Mouse (Mus musculus): Measurements from ENCODE around the gene Rnf114.

The Rnf114 gene

DNA sequence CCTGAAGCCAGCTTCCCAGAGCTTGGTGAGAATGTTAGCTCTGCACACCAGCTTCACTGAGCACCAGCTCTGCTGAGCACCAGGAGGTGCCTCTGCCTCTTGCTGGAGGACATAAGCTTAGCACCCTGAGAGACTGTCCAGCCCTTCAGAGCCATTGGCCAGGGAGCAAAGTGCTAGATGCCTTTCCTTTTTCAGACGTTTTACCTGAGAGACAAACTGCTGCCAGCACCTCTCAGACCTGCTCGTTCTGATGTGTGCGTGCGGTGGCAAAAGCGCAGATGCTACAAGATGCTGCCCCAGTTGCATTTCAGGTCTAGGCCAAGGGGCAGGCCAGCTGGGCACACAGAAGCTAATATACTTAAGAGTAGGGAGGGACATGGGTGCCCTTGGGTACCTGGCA, 16.8 kb upstream of the Rnf114 start:
- no peak for DNase-seq

DNA sequence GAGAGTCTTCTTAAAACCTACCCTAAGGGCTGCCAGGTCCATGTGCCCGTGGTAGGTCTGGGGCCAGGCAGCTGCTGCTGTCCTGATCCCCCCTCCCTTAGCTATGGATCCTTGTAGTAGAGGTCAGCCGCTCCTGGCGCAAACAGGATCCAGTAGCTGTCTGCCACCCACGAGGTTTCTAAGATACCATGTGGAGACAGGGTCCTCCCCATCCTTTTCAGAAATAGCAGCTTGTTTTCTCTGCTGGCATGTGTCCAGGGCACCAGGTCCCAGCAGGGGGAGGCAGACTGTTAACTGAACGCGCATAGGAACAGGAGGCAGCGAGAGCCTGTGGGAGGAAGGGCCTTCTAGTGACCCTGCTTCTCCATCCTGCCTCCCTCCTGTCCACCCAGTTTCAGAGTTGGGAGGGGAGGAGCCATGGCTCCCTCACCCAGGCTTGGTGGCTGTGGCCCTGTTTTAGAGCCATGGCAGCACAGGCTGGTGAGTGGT, 16.2 kb upstream of the Rnf114 start:
- no peak for DNase-seq

DNA sequence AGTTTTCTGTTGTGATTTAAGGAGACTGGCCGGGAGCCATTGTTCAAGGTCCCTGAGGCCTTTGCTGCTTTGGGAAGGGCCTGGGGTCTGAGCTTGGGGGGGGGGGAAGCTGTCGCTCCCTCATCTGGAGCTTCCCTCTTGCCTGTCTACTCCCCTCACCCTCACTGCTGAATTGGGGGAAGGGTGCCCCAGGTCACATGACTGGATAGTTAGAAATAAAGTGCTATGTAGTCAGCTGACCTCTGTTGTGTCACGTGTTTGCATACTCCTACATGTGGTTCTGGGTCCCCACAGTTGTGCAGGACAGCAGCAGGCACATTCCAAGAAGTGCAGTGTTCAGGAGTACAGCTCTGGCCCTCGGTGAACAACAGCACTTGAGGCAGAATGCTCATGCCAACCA, 15.7 kb upstream of the Rnf114 start:
- no peak for DNase-seq

DNA sequence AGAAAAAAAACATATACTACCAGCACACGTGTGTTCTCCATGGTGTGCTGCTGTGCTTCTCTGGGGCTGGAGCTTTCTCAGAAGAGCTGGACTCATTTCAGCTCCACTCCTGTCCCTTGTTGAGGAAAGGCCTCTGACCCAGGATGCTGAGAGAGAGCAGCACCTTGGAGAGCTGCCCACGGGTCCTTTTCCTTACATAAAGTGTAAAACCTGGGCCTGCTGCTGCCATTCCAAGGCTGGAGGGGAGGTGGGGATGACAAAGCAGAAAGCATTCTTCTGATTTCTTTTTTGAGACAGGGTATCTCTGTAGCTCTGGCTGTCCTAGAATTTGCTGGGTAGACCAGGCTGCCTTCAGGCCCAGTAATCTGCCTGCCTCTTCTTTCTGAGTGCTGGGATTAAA, 14.3 kb upstream of the Rnf114 start:
- no peak for DNase-seq

DNA sequence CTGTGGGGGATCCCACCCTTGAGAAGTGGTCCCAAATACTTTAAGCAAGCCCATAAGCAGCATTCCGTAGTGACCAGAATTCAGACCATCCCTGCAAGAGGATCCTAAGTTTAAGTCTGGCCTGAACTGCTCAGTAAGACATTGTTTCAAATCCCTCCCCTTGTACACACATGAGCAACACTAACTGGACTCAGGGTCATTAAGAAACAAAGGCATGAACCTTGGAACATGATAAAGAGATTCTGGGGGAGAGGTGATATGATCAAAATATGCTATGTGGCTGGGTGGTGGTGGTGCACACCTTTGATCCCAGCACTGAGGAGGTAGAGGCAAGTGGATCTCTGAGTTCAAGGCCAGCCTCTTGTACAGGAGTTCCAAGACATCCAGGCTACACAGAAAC, 12.9 kb upstream of the Rnf114 start:
- no peak for DNase-seq

DNA sequence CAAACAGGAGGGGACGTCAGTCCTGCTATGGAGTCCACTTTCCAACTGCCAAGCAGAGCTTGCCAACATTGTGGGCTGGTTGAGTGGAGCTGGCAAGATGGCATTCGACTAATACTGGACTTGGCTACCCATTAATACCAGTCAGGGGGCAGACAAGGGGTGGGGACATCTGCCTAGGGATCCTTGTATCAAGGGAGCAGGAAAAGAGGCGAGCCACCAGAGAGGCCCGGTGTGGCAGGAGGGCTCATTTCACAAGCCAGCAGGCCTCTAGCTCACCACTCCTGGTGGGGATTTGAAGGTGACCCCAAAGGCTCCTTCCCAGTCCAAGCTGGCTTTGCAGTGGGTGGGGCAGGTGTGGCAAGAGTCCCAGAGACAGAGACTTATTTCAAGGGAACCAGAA, 9.8 kb upstream of the Rnf114 start:
- DNase-seq = no peak

DNA sequence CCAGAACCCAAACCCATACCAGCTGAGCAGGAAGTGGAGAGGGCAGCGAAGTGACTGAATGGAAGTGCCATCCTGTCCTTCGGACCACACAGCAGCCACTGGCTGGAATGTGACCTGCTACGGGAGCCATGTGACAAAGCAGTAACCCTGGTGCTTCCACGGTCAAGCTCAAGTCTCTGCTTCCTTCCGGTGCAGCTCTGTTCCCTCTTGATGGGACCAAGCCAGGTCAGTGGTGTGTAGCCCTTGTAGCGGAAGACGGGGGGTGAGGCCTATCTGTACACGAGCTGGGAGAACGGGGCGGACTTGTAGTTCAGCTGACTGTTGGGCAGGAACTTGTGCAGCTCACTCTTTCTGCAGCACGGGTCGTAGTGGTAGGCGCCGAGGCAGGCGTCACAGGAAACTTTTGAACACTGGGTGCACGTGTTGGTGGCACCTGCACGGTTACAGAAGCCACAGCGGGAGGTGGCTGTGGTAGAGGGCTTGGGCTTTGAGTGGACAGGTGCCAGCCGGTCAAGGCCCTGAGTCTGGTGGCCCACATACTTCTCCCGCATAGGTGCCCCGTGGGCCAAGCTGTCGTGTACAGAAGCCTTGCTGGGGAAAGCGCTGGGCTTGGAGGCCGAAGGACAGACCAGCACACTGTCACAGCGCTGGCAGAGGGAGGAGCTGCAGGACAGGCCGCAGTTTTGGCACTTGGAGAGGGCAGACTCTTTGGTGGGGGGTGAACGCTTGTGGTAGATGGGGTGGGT, 9.2 kb upstream of the Rnf114 start:
- DNase-seq = no peak

DNA sequence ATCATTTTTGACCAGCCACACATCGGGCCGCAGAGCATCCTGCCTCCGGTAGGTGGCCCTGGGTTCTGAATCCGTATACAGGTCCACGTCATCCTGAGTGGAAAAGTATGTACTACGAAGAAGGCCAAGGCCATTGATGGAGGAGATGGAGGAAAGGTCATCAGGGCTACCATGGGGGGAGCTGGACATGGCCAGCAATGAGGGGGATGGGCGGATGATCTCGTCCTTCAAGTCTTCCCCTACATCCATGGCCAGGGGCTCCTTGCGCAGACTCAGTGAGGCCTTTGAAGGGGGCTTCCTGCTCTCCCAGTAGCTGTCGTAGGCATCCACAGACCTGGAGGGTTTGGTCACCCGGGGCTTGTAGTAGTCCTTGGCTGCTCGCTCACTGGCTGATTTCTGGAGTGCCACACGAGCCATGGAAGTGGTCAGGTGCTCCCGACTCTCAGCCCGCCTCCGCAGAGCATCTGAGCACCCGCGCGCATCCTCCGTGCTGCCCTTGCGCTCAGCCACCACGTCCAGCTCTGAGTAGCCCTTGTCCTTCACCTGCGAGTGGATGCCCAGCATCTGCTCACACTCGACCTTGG, 8.5 kb upstream of the Rnf114 start:
- DNase-seq = no peak

DNA sequence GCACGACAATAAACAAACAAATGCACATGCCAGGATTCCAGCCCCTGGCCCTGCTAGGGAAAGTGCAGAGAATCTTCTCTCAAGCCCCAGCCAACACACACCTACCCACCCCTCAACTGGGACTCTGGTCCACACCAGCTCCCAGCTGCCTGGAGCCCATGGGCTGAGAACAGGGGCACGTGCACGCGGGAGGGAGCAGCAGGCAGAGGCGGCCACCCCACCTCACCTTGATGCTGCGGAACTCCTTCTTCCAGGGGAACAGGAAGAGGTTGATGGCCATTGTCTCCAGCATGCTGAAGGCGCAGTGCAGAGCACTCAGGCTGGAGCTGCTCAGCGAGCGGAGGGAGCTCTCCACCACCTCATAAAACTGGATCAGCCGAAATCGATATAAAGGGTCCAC, 7.5 kb upstream of the Rnf114 start:
- no peak for DNase-seq

DNA sequence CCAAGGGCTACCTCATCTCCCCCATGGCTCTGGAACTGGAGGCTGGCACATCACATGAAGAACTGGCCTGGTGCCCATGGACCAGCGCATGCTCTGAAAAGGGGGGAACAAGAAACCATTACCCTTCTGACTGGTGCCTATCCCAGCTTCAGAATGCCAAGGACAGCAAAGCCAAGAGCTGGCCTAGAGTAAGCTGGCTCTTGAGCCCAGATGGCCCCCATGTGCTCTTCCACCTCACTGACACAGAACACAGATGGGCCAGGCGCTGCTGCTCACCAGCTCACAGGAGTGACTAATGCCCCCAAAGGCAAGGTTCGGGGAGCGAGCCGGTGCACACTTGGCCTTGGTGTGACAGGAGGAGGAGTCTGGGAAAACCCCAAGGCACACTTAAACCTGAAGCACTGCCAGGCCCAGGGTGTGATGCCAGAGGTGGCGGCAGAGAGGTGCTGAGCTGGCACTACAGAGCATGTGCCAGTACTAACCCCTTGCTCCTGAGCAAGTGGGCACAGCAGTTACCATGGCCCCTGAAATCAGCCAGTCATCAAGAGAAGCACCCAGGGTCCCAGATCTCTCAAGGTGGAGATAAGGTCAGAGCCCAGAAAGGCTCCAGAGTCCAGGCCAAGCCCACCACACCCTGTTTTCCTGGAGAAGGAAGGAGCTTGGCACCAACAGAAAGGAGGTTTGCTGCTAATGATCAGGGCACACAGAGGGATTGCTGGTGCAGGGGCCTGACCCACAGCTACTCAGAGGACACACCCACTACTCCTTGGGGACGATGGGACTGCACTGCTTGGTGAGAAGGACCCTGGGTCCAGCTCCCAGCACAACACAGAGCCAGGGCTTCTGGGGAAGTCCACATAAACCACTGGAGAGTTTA, 6.7 kb upstream of the Rnf114 start:
- no peak for DNase-seq

DNA sequence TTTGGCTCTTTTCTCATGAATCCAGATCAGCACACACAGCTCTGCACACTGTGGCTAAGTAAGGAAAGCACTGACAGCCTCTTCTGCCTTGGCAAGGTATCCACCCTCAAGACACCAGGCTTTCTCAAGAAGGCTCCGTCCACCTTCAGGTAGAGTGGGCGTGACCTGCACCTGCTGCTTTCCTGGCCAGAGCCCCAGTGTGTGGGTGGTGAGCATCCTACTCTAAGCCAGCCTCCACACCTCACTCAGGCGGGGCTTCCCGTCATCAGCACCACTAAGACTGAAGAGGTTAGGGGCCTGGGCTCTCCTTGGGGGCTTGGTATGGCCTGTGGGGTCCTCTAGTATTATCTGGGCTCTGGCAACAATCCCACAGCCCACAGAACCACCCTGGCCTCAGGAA, 5.9 kb upstream of the Rnf114 start:
- no peak for DNase-seq

DNA sequence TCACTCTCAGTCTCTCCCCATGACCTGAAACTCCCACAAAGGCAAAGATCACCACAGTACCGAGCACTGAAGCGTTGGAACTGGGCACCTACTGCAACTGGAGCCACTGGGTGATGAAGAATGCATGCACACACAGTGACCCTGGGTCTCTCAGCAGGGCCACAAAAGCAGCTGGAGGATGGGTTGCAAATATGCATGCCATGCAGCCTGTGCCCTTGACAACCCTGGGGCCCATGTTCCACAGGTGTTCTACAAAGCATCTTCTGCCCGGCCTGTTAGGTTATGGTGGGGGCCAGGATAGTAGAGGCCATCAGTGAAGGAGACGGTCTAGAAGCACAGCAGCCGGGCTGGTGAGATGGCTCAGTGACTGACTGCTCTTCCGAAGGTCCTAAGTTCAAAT, 4.9 kb upstream of the Rnf114 start:
- no peak for DNase-seq

DNA sequence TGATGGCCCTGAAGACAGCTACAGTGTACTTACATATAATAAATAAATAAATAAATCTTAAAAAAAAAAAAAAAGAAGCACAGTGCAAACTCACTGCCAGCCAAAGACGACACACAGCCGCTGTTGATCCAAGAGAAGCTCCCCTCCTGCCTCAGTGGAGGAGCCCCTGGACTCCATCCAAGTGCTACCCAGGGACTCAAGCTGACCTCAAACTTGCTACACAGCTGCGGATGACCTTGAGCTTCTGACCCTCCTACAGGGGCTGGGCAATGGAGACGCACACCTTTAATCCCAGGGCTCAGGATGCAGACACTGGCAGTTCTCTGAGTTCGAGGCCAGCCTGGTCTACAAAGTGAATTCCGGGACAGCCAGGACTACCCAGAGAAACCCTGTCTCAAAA, 4.5 kb upstream of the Rnf114 start:
- DNase-seq = no peak

DNA sequence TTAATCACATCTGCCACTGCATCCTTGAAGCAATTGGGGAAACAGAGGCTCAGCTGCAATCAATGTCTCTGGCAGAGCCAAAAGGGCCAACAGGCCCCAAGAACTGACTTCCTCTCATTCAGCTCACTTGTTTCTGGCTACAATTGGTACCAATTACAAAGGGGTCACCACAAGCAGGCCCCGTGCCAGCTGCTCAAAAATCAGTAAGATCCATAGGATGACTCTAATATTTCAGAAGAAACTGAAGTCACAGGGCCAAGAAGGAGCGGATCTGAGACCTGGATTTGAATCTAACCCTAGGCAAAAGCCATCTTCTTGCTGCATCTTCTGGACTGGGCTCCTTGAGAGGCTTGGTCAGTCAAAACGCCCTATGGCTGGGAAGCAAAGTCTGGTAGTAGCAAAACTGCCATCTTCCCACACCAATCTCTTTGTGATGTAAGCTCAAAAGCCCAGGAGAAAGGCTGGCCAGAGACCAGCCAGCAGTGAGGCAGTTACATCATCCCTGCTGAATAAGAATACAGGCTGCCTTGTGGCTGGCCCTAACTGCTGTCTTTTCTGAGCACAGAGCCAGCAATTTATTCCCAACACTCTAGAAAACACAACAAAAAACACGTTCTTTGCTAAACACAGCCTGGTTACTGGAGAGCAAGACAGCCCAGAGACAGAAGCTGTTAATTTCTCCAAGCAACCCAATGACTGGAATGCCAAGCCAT, 1.5 kb upstream of the Rnf114 start:
- DNase-seq = no peak

DNA sequence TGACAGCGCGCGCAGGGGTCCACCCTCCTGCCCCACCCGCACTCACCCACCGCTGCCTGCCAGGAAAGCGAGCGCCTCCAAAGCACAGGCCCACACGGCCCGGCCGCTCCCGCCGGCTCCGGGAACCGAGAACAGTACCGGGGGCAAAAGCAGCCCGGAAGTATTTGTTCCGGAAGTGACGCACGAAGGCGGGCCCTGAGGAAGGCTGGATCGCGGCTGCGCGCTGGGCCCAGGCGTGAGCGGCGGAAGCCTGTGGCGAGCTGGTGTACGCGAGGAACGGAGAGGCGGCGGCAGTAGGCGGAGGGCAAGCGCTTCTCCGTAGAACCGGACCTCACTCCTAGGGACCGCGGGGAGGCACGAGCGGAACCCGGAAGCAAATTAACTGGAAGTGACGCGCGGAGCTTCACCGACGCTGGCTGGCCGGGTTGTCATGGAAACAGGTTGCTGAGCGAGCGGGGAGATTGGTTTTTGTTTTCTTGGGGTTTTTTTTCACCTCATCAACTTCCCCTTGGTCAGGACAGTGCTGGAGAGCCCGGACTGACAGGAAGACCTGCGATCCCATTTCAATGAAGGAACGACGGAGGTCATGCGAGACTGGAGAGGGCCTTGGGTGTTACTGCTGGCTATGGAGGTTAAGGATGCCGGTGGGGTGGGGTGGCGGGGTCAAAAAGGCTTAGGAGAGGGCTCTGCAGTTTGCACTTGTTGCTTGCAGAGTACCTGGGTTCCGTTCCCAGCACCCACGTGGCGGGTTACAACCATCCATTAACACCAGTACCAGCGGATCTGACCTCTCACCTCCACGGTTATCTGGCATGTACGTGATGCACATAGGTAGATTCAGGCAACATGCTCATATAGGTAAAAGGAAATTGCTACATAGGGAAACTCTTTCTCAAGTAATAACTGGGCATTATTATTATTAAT, 530 bp downstream of the Rnf114 start, which contains the start of gene Spata2:
Gene Spata2, minus strand, starts transcription at position 175 of the 924 bp plus-strand sequence.
- DNase-seq = peak; percentile 90 to 95

DNA sequence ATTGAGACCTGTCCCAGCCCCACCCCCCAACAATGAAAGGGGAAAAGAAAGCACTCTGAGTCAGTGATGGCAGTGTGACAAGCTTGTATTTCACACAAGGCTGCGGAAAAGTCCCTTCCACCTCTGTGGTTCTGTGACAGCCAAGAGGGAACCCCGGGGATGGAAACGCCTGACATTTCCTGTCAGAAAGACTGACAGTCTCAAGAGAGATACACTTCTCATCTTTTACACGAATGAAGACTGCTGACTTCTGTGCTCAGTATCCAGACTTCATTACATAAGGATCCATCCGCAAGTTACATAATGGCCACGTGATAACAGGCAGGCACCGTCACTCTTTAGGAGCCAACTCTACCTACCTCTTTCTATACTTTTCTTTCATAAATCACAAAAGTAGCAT, 4.0 kb downstream of the Rnf114 start:
- DNase-seq = no peak

DNA sequence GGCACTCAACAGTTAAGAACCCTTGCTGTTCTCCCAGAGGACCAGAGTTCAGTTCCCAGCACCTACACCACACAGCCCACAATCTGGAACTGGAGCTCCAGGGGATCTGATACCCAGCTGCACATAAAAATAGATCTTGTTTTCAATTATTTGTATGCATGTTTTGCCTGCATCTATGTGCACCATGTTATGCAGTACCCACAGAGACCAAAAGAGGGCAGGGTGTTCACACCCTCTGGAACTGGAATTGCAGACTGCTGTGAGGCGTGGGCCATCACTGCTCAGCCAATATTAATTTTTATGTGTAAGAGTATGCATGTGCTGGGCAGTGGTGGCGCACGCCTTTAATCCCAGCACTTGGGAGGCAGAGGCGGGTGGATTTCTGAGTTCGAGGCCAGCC, 4.8 kb downstream of the Rnf114 start:
- peak in 1 of 2 experiments; percentile 62 for DNase-seq

DNA sequence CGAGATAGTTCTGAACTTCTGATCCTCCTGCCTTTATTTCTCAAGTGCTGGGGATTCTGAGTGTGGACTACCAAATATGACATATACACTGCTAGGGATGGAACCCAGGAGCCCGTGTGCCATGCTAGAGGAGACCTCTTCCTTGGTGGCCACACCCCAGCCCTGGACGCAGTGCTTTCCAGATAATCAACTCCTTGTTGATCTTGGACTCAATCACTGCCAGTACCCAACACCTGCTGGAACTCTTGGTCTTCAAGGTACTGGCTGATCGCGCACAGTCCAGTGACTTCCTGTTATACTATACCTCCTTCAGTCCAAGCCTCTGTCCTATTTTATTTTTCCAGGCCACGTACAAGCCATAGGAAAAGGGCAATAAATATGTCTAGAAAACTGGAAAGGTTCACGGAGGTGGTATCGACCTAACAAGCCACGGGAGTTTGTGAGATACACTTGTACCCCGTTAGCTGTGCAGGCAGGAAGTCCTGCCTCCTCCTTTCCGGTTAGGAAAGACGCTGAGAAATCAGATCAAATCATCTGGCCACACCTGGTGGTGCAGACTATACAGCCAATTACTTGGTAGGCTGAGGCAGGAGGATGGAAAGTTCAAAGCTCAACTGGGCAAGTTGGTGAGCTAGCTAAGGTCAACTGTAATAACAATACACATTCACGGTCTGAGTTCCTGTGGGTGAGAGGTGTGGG, 10.3 kb downstream of the Rnf114 start:
- DNase-seq = no peak

DNA sequence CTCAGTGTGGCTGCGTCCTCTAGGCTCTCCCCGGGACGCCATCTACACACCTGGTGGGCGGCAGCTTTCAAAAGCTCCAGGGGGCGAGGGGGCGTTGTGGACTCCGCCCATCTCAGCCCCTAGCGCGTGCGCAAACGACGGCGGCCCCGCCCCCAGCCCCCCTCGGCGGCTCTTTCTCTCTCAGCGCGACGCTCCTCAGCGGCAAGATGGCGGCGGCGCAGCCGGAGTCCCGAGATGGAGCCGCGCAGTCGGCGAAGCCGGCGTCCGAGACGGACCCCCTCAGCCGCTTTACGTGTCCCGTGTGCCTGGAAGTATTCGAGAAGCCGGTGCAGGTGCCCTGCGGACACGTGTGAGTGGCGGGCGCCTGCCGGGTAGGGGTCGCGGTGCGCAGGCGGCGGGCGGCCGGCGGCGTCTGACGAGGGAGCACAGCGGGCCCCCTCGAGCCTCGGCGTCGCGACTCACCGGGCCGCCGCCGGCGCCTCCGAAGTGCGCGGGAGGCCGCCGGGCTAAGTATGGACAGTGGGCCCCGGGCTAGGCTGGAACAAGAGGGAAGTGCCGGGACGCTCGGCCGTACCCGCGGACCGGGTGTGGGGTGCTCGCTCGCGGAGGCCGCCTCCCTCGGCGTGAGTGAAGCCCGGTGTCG, 10.9 kb downstream of the Rnf114 start:
- peak; percentile 82 to 91 for DNase-seq

DNA sequence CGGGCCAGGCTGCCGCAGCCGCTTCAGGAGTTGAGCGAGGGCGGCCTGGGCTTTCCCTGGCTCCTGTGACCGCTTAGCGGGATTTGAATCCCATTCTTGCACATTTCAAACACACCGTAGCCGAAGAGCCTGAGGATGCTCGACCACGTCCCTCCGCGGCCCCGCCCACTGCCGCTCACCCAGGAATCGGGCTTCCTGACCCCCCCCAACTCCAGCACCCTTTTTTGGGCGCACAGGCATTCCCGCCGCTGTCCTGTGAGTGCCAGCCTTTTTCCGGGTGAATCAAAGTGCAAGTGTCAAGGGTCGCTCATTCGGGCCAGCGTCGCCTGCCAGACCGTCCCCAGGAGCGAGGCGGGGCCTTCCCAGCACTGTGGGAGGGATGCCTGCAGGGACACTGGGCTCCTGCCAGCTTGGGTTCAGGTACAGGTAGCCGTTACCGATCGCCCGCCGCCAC, 11.5 kb downstream of the Rnf114 start:
- DNase-seq = peak; percentile 38 to 64

DNA sequence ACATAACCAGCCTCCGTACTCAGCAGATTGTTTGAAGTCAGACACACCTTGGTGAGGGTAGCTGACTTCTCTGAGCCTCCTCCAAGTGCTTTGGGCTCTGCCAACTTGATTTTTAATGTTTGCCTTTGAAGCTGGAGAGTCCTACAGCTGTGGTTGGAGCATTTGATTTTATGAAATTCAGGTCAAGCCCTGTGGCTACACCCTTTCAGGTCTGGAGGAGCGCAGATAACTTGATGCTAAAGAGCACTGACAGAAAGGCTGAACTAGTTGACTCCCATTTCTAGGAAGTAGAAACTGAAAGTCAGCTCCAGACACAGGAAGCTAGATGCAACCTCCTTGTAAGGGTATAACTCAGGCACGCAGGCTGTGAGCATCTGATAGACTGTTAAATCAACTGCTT, 12.7 kb downstream of the Rnf114 start:
- DNase-seq = peak in 1 of 2 experiments; percentile 32

Data from spleen, adult 18-20 months (tissue).